Mouse (Mus musculus) embryonic facial prominence, embryonic 11.5 days (tissue): Measurements from ENCODE around the gene Pik3cg. TPM values are rescaled to one million over a fixed set of nuclear protein-coding genes. Genes with fewer than 3 reads are reported as not detected.

Experiments
- ATAC-seq: fragments of 200-750 bp; cut with Nextera tagmentation; replicated peaks from 2 replicates; pipeline ENCODE4 v1.8.0; 2017; ENCODE audit warnings: low read depth; ENCODE audit not compliant: insufficient number of reproducible peaks, low FRiP score, low TSS enrichment
- DNase-seq: peaks from one replicate; pipeline ENCODE4 v3.0.0-alpha.2; 2015; ENCODE audit warnings: low spot score
- H3K27ac ChIP-seq: fragments of 300-500 bp; sonication (generic); replicated peaks from 2 replicates; pipeline ENCODE4 v1.5.1; 2014; ENCODE audit warnings: mild to moderate bottlenecking, low read depth, low read length, control low read depth
- H3K27me3 ChIP-seq: fragments of 300-500 bp; sonication (generic); 2 replicates; pipeline ENCODE4 v1.6.1; 2014; ENCODE audit warnings: mild to moderate bottlenecking, low read length, moderate library complexity, mixed read lengths; ENCODE audit not compliant: control insufficient read depth, insufficient read depth
- H3K36me3 ChIP-seq: fragments of 300-500 bp; sonication (generic); replicated peaks from 2 replicates; pipeline ENCODE4 v1.6.1; 2014; ENCODE audit warnings: low read depth, mild to moderate bottlenecking, low read length, moderate library complexity, mixed read lengths; ENCODE audit not compliant: control insufficient read depth, insufficient read depth
- H3K4me1 ChIP-seq: fragments of 300-500 bp; sonication (generic); 2 replicates; pipeline ENCODE4 v1.6.1; 2014; ENCODE audit warnings: low read length, mixed read lengths; ENCODE audit not compliant: control insufficient read depth, insufficient read depth
- H3K4me2 ChIP-seq: fragments of 300-500 bp; sonication (generic); 2 replicates; pipeline ENCODE4 v1.6.1; 2014; ENCODE audit warnings: low read depth, mild to moderate bottlenecking, control low read depth, low read length, moderate library complexity
- H3K4me3 ChIP-seq: fragments of 300-500 bp; sonication (generic); 2 replicates; pipeline ENCODE4 v1.5.1; 2014; ENCODE audit warnings: low read depth, low read length, control low read depth
- H3K9ac ChIP-seq: fragments of 300-500 bp; sonication (generic); replicated peaks from 2 replicates; pipeline ENCODE4 v1.6.1; 2014; ENCODE audit warnings: mild to moderate bottlenecking, control low read depth, low read length
- H3K9me3 ChIP-seq: fragments of 300-500 bp; sonication (generic); replicated peaks from 2 replicates; pipeline ENCODE4 v1.6.1; 2016; ENCODE audit warnings: mild to moderate bottlenecking, low read length, inconsistent platforms, mixed read lengths; ENCODE audit not compliant: control insufficient read depth
- WGBS: fragments of 180-500 bp; shearing (Covaris S2); extraction: QIAGEN DNeasy Blood & Tissue Kit; methylation state at CpG from one replicate; pipeline ENCODE4 v1.1.7; 2014; 5-methylcytosine and 5-hydroxymethylcytosine counted together
- polyA plus RNA-seq: library from polyadenylated mRNA; unstranded; fragments of >200 nt; fragmentation: Nextera tagmentation; extraction: Ambion mirVana; gene quantifications from 2 replicates; pipeline ENCODE4 v1.2.1, GENCODE M21; 2014

The Pik3cg gene
- polyA plus RNA-seq, 1 experiment from 2014 or later: 1.8 TPM

DNA sequence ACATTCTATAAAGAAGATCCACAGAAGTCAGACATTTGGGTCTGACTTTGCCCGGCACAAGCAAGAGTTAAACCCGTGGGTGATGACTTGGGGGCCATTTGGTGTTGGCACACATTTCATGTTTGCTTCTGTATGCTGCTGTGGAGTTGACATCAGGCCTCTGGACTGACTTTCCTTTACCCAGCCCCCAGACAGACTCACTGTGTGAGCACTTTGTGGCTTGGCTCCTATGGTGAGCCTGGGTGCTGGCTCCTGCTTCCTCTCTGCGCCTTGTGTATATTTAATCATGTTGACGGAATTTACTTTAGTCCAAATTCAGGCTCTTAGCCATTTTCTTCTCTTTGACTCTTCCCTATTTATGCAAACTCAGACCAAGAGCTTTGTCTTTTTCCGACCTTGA is 69.6 kb downstream of the Pik3cg start:
- no peak overlapping the region for H3K4me2 ChIP-seq
- H3K36me3 ChIP-seq: no peaks in the 10 kb centered on the region
- ATAC-seq (no peak), DNase-seq (no peak)
- H3K4me1 ChIP-seq: no peaks in the 10 kb centered on the region; the same call in 1 of the 2 replicates
- no peak overlapping the region for H3K4me3 ChIP-seq
- no peak overlapping the region for H3K27ac ChIP-seq
- no peak overlapping the region for H3K9ac ChIP-seq
- H3K9me3 ChIP-seq: no peaks in the 10 kb centered on the region
- 86% methylated on average over 5 of the region's 5 CpGs for WGBS
- no peaks in the 10 kb centered on the region for H3K27me3 ChIP-seq

DNA sequence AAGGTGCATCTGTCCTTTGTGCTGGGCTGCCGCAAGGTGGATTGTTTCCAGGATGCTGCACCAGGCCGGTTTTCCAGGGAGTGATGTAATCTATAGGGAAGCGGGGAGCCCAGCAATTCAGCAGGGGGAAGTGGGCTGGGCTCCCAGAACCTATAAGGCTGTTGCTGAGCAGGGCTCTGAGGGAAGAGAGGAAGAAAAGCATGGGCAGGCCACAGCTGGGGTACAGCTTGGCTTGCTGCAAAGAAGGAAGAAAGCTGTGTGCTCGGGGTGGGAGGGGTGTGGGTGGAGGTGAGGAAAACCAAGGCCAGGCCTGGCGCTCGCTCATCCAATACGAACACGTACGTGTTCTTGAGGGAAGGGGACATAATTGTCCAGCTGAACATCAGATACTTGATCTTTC is 70.1 kb downstream of the Pik3cg start:
- Histone ChIP-seq H3K27ac (no peak overlapping the region), H3K27me3 (no peaks in the 10 kb centered on the region), H3K4me2 (no peak overlapping the region), H3K4me1 (no peaks in the 10 kb centered on the region; the same call in 1 of the 2 replicates), H3K4me3 (no peak overlapping the region), H3K9ac (no peak overlapping the region), H3K9me3 (no peaks in the 10 kb centered on the region), H3K36me3 (no peaks in the 10 kb centered on the region)
- WGBS: 78% methylated on average over 9 of the region's 9 CpGs
- DNase-seq (no peak), ATAC-seq (no peak)

DNA sequence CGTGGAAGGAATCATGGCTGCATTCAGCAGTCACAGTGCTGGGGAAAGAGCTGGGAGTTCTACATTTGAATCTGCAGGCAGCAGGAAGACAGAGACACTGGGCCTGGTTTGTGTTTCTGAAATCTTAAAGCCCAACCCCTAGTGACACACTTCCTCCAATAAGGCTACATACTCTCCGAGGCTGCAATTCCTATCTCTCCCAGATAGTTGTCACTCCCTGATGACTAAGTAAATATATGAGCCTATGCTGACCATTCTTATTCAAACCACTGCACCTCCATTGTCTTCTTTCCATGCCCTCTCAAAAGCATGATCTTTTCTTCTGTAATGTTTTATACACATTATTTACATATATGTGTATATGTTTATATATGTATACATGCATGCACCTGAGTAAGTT is 70.9 kb downstream of the Pik3cg start:
- H3K4me1 ChIP-seq: no peaks in the 10 kb centered on the region; the same call in 1 of the 2 replicates
- no peak for DNase-seq
- 73% methylated on average over 2 of the region's 2 CpGs for WGBS
- no peak overlapping the region for H3K9ac ChIP-seq
- H3K27ac ChIP-seq: no peak overlapping the region
- no peak overlapping the region for H3K4me2 ChIP-seq
- H3K36me3 ChIP-seq: no peaks in the 10 kb centered on the region
- H3K4me3 ChIP-seq: no peak overlapping the region
- no peaks in the 10 kb centered on the region for H3K27me3 ChIP-seq
- H3K9me3 ChIP-seq: no peaks in the 10 kb centered on the region
- no peak for ATAC-seq

DNA sequence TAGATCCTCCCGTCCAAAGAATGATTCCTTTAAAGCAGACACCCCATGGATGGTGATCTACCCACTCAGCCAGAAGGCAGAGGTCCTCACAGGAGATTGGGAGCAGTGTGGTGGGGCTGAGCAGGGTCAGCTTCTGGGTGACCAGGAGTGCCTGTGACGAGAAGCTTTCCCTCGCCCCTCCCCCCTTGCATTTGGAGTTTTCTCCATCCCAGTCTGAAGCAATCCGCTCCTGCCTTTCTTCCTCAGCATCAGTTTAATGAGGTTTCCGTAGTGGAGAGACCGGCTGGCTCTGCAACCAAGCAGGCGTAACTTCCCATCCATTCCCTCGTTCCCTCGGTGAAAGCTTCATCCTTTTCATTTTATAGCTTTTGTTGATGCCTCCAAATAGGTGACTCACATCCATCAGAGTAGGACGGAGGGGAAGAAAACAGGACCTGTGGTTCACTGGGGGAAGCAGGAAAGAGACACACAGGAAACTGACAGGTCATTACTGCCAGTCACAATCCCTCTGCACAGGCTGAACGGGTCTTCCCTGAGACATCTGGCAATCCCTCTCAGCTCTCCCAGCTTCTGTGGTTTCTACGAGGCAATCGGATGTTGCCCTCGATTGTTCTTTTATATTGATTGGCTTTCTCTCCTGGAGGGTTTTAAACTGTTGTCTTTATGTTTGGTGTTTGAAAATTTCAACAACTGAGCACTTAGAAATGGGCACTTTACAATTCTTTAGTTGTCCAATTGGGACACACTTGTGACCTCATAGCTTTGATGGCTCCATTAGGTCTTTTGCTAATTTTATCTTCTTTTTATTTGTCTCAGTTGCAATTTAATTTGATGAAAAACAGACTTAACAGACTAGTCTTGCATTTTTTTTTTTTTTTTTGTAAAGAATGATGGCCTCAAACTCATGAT is 80.6 kb downstream of the Pik3cg start:
- no peak overlapping the region; the same call in 1 of the 2 replicates for H3K4me2 ChIP-seq
- no peaks in the 10 kb centered on the region for H3K9me3 ChIP-seq
- H3K4me3 ChIP-seq: no peak overlapping the region
- H3K9ac ChIP-seq: no peak overlapping the region
- no peaks in the 10 kb centered on the region for H3K4me1 ChIP-seq
- no peak overlapping the region for H3K27ac ChIP-seq
- ATAC-seq: no peak
- H3K36me3 ChIP-seq: no peaks in the 10 kb centered on the region
- WGBS: 27% methylated on average over 14 of the region's 14 CpGs
- no peak for DNase-seq
- H3K27me3 ChIP-seq: no peaks in the 10 kb centered on the region

DNA sequence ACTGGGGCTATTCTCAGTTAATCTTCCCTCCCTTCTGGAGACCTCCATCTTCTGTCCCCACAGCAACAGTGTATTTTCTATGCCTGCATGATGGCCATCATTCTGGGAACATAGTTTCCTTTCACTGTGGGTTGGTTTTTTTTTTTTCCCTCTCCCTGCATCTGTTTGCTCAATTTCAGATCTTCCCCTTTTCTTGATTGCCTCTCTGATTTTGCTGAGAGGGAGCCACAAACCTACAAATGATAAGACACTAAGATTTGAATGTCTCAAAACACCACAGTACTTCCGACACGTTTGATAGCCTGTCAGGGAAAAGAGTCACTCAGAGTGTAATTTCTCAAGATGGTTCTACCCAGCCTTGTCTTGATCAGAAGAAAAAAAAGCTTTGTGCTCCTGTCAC is 81.3 kb downstream of the Pik3cg start:
- no peaks in the 10 kb centered on the region for H3K36me3 ChIP-seq
- 69% methylated on average over 2 of the region's 2 CpGs for WGBS
- H3K9ac ChIP-seq: no peak overlapping the region

DNA sequence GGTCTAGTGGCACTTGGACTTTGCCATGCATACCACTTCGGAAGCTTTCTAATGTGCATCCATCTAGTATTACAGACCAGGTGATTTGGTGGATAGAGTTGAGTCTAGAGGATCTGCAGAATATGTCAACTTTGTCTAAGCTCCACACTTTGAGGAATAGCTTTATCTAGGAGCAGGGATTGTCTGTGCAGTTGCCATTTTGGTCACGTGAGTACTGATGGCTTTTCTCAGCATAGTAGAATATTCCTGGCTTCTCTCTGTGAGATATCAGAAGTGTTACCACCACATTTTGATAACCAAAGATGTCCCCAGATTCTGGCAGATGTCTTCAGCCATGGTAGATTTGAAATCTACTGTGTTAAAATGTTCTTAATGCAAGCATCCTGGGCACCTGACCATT is 84.0 kb downstream of the Pik3cg start:
- no peaks in the 10 kb centered on the region for H3K4me1 ChIP-seq
- DNase-seq (no peak), ATAC-seq (no peak)
- H3K4me2 ChIP-seq: no peak overlapping the region
- H3K9ac ChIP-seq: no peak overlapping the region
- no peaks in the 10 kb centered on the region for H3K27me3 ChIP-seq
- H3K9me3 ChIP-seq: no peaks in the 10 kb centered on the region
- no peaks in the 10 kb centered on the region for H3K36me3 ChIP-seq
- no peak overlapping the region for H3K27ac ChIP-seq
- 86% methylated on average over 2 of the region's 2 CpGs for WGBS
- no peak overlapping the region for H3K4me3 ChIP-seq

More for the DNA sequence above, 81.3 kb downstream of the Pik3cg start:
- H3K27ac ChIP-seq: no peak overlapping the region
- no peaks in the 10 kb centered on the region for H3K4me1 ChIP-seq
- DNase-seq (no peak), ATAC-seq (no peak)
- H3K4me2 ChIP-seq: no peak overlapping the region
- no peaks in the 10 kb centered on the region for H3K27me3 ChIP-seq
- no peak overlapping the region for H3K4me3 ChIP-seq
- H3K9me3 ChIP-seq: no peaks in the 10 kb centered on the region

DNA sequence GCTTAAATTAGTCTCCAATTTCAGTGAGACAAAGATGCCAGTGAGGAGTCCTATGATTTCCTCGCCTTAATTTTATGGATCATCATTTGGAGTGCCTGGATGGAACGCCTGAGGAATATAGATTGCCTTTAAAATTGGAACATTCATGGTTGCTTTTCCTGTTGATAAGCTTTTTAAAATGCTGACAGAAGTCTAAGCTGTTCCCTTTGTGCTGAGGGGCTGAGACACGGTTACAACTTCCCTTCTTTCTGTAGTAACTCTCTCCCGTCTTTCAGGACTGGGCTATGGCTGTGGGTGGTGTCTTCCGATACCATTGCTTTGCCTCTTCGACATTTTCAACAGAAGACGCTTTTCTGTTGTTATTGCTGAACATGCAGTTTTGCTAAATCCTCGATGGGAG is 84.4 kb downstream of the Pik3cg start:
- no peaks in the 10 kb centered on the region for H3K36me3 ChIP-seq
- H3K27me3 ChIP-seq: no peaks in the 10 kb centered on the region
- H3K4me3 ChIP-seq: no peak overlapping the region
- no peak overlapping the region for H3K4me2 ChIP-seq
- no peaks in the 10 kb centered on the region for H3K4me1 ChIP-seq
- no peaks in the 10 kb centered on the region for H3K9me3 ChIP-seq
- no peak for ATAC-seq
- no peak for DNase-seq
- no peak overlapping the region for H3K9ac ChIP-seq
- WGBS: 84% methylated on average over 8 of the region's 8 CpGs
- no peak overlapping the region for H3K27ac ChIP-seq

DNA sequence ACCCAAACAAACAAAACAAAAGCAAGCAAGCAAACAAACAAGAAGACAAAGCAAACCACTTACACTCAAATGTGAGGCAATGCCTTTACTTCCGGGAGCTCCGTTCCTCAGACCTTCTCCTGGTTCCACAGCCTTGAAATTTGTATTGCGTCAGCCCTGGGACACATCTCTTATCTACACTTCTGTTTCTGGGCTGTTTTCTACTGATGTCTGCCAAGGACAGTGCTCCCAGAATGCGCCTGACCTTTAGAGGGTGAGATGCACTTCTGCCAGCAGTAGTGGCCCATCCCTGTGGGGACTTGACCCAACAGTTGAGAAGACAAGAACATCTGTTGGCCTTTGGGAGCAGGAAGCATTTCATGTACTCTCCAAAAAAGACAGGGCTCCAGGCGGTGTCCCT is 84.9 kb downstream of the Pik3cg start:
- Histone ChIP-seq H3K4me3 (no peak overlapping the region), H3K27ac (no peak overlapping the region), H3K9me3 (no peaks in the 10 kb centered on the region), H3K27me3 (no peaks in the 10 kb centered on the region), H3K36me3 (no peaks in the 10 kb centered on the region), H3K4me2 (no peak overlapping the region), H3K4me1 (no peaks in the 10 kb centered on the region), H3K9ac (no peak overlapping the region)
- 82% methylated on average over 5 of the region's 5 CpGs for WGBS
- ATAC-seq (no peak), DNase-seq (no peak)
